9 mouse cellular contexts compared by ENCODE assay signal in genomic region chr4:91376317-91376910, GRCm38 (mm10). TPM values are rescaled to one million over a fixed set of nuclear protein-coding genes. Genes with fewer than 3 reads are reported as not detected.
A peak's percentile ranks its signal among the peaks of the same experiment; 100 is the strongest.
DNase-seq lines count a peak whose midpoint lies in the region; ATAC-seq lines count a peak whose summit lies in the region.
"Had no signal": no experiment of that assay in that cellular context is flagged by ENCODE, and none has a peak within 500 bp of the region (broad histone marks: within the 10 kb centered on the region; RNA-seq: fewer than 3 reads in every experiment).

No protein-coding gene starts in this region.

- WGBS in forebrain, embryonic 11.5 days = 0% methylated on average over 28 of the region's 28 CpGs
- under 1% methylated on average over 28 of the region's 28 CpGs for WGBS in heart, embryonic 13.5 days
- under 1% methylated on average over 28 of the region's 28 CpGs for WGBS in kidney, embryonic 15.5 days
- under 1% methylated on average over 28 of the region's 28 CpGs for WGBS in limb, embryonic 13.5 days
- WGBS in midbrain, embryonic 14.5 days = under 1% methylated on average over 28 of the region's 28 CpGs
- under 1% methylated on average over 28 of the region's 28 CpGs for WGBS in stomach, embryonic 16.5 days

- peak; percentile 93 for ATAC-seq in forebrain, embryonic 11.5 days (replicated peaks; ENCODE audit: low FRiP score)
- ATAC-seq in heart, embryonic 13.5 days (ENCODE audit: extremely low read depth, insufficient number of reproducible peaks, low FRiP score, low TSS enrichment) = peak; percentile 84
- ATAC-seq in kidney, embryonic 15.5 days (replicated peaks; ENCODE audit: low FRiP score) = peak; percentile 97
- peak; percentile 98 for ATAC-seq in limb, embryonic 13.5 days (ENCODE audit: low FRiP score, low read depth)
- peak; percentile 92 for ATAC-seq in midbrain, embryonic 14.5 days (ENCODE audit: low FRiP score, low TSS enrichment)
- peak; percentile 96 for ATAC-seq in stomach, embryonic 16.5 days (ENCODE audit: insufficient read depth, low FRiP score)

- peak overlapping the region; percentile 51; the same call in 1 of the 2 replicates for H3K27ac ChIP-seq in forebrain, embryonic 11.5 days (ENCODE audit: low read depth, low read length)
- no peak overlapping the region for H3K27ac ChIP-seq in heart, embryonic 13.5 days (replicated peaks)
- no peak overlapping the region for H3K27ac ChIP-seq in kidney, embryonic 15.5 days
- H3K27ac ChIP-seq in limb, embryonic 13.5 days = no peak overlapping the region
- H3K27ac ChIP-seq in midbrain, embryonic 14.5 days (replicated peaks; ENCODE audit: low read depth, low read length) = peak overlapping the region; percentile 94
- H3K27ac ChIP-seq in stomach, embryonic 16.5 days (ENCODE audit: low read length) = no peak overlapping the region

- H3K4me1 ChIP-seq in forebrain, embryonic 11.5 days (replicated peaks; ENCODE audit: control insufficient read depth, insufficient read depth, low read length) = peaks cover 6% of the 10 kb centered on the region; the same call in 1 of the 2 replicates
- peaks cover 29% of the 10 kb centered on the region for H3K4me1 ChIP-seq in heart, embryonic 13.5 days
- H3K4me1 ChIP-seq in kidney, embryonic 15.5 days = peaks cover 32% of the 10 kb centered on the region
- peaks cover 22% of the 10 kb centered on the region for H3K4me1 ChIP-seq in limb, embryonic 13.5 days
- peaks cover 33% of the 10 kb centered on the region for H3K4me1 ChIP-seq in midbrain, embryonic 14.5 days (ENCODE audit: control insufficient read depth, insufficient read depth, low read length)
- peaks cover 8% of the 10 kb centered on the region for H3K4me1 ChIP-seq in stomach, embryonic 16.5 days (ENCODE audit: control insufficient read depth, insufficient read depth, low read length)

- H3K9ac ChIP-seq in forebrain, embryonic 11.5 days (ENCODE audit: low read length) = peak overlapping the region; percentile 76
- peak overlapping the region; percentile 47 for H3K9ac ChIP-seq in heart, embryonic 13.5 days
- no peak overlapping the region; the same call in 1 of the 2 replicates for H3K9ac ChIP-seq in kidney, embryonic 15.5 days
- H3K9ac ChIP-seq in limb, embryonic 13.5 days = 0 out of 2 replicates have a peak overlapping the region, but pooled peaks have one; percentile 46
- H3K9ac ChIP-seq in midbrain, embryonic 14.5 days (replicated peaks; ENCODE audit: low read length) = peak overlapping the region; percentile 94
- H3K9ac ChIP-seq in stomach, embryonic 16.5 days (ENCODE audit: low read length) = no peak overlapping the region; the same call in 1 of the 2 replicates

- H3K4me2 ChIP-seq in forebrain, embryonic 11.5 days (ENCODE audit: low read depth, low read length, severe bottlenecking) = peak overlapping the region; percentile 88
- peak overlapping the region; percentile 87 for H3K4me2 ChIP-seq in heart, embryonic 13.5 days
- H3K4me2 ChIP-seq in kidney, embryonic 15.5 days = peak overlapping the region; percentile 78
- peak overlapping the region; percentile 69 for H3K4me2 ChIP-seq in limb, embryonic 13.5 days (replicated peaks)
- peak overlapping the region; percentile 95 for H3K4me2 ChIP-seq in midbrain, embryonic 14.5 days (ENCODE audit: low read length)
- H3K4me2 ChIP-seq in stomach, embryonic 16.5 days (ENCODE audit: low read depth, low read length) = peak overlapping the region; percentile 64

- peaks cover 23% of the 10 kb centered on the region; the same call in 1 of the 2 replicates for H3K27me3 ChIP-seq in forebrain, embryonic 11.5 days (ENCODE audit: control insufficient read depth, insufficient read depth, low read length)
- peaks cover 72% of the 10 kb centered on the region for H3K27me3 ChIP-seq in heart, embryonic 13.5 days (replicated peaks)
- H3K27me3 ChIP-seq in kidney, embryonic 15.5 days = peaks cover 68% of the 10 kb centered on the region
- H3K27me3 ChIP-seq in limb, embryonic 13.5 days = peaks cover 62% of the 10 kb centered on the region
- H3K27me3 ChIP-seq in midbrain, embryonic 14.5 days (ENCODE audit: control insufficient read depth, insufficient read depth, low read length) = no peaks in the 10 kb centered on the region
- H3K27me3 ChIP-seq in stomach, embryonic 16.5 days (ENCODE audit: control insufficient read depth, insufficient read depth, low read length) = peaks cover 49% of the 10 kb centered on the region

- H3K4me3 ChIP-seq in forebrain, embryonic 11.5 days (ENCODE audit: low read depth, low read length) = peak overlapping the region; percentile 47
- H3K4me3 ChIP-seq in heart, embryonic 13.5 days = peak overlapping the region; percentile 59
- peak overlapping the region; percentile 51 for H3K4me3 ChIP-seq in kidney, embryonic 15.5 days (replicated peaks)
- peak overlapping the region; percentile 50 for H3K4me3 ChIP-seq in limb, embryonic 13.5 days
- peak overlapping the region; percentile 81 for H3K4me3 ChIP-seq in midbrain, embryonic 14.5 days (replicated peaks; ENCODE audit: low read depth, low read length)
- H3K4me3 ChIP-seq in stomach, embryonic 16.5 days (replicated peaks; ENCODE audit: low read length) = peak overlapping the region; percentile 53

- DNase-seq in CD4-positive, CD25-positive, alpha-beta regulatory T cell, adult 2 months (ENCODE audit: low read depth, low spot score) = peak; percentile 35
- DNase-seq in c-Kit-positive CD71-positive TER-119-negative erythroid progenitor cells, embryonic 14.5 days (ENCODE audit: low read depth) = peak; percentile 48
- DNase-seq in forebrain, embryonic 11.5 days (ENCODE audit: low spot score) = peak; percentile 97
- peak; percentile 99 for DNase-seq in midbrain, embryonic 14.5 days

- H3K9me3 ChIP-seq in forebrain, embryonic 11.5 days (ENCODE audit: control insufficient read depth, low read length) = no peaks in the 10 kb centered on the region
- H3K9me3 ChIP-seq in heart, embryonic 13.5 days = no peaks in the 10 kb centered on the region
- no peaks in the 10 kb centered on the region for H3K9me3 ChIP-seq in kidney, embryonic 15.5 days (replicated peaks)
- no peaks in the 10 kb centered on the region for H3K9me3 ChIP-seq in limb, embryonic 13.5 days
- H3K9me3 ChIP-seq in midbrain, embryonic 14.5 days (ENCODE audit: control insufficient read depth, low read length) = no peaks in the 10 kb centered on the region
- H3K9me3 ChIP-seq in stomach, embryonic 16.5 days (replicated peaks; ENCODE audit: control insufficient read depth, low read length) = no peaks in the 10 kb centered on the region

- H3K36me3 ChIP-seq in forebrain, embryonic 11.5 days (ENCODE audit: control insufficient read depth, insufficient read depth, low read length) = no peaks in the 10 kb centered on the region
- H3K36me3 ChIP-seq in heart, embryonic 13.5 days = no peaks in the 10 kb centered on the region
- no peaks in the 10 kb centered on the region for H3K36me3 ChIP-seq in kidney, embryonic 15.5 days
- no peaks in the 10 kb centered on the region for H3K36me3 ChIP-seq in limb, embryonic 13.5 days
- H3K36me3 ChIP-seq in midbrain, embryonic 14.5 days (ENCODE audit: control insufficient read depth, insufficient read depth, low read length) = no peaks in the 10 kb centered on the region
- H3K36me3 ChIP-seq in stomach, embryonic 16.5 days (ENCODE audit: control insufficient read depth, insufficient read depth, low read length) = no peaks in the 10 kb centered on the region
- H3K36me3 ChIP-seq: G1E had no signal

RNA-seq across cellular contexts. Expression of gene Elavl2, which starts 24.2 kb away (rescaled TPM):
- polyA plus RNA-seq in forebrain, embryonic 11.5 days (2014; fragmentation: Nextera tagmentation; extraction: Ambion mirVana) = 76.1 and 87.1 TPM in 2 replicates
- polyA plus RNA-seq in heart, embryonic 13.5 days (2015; fragmentation: Nextera tagmentation; extraction: Ambion mirVana) = 1.8 and 1.9 TPM in 2 replicates
- polyA plus RNA-seq in kidney, embryonic 15.5 days (2015; fragmentation: Nextera tagmentation; extraction: Ambion mirVana) = 3.1 and 6.6 TPM in 2 replicates
- 3.4 and 3.9 TPM in 2 replicates for polyA plus RNA-seq in limb, embryonic 13.5 days (2015; fragmentation: Nextera tagmentation; extraction: Ambion mirVana)
- polyA plus RNA-seq in midbrain, embryonic 14.5 days (2014; fragmentation: Nextera tagmentation; extraction: Ambion mirVana) = 136 and 171 TPM in 2 replicates
- 5.2 and 5.5 TPM in 2 replicates for polyA plus RNA-seq in stomach, embryonic 16.5 days (2015; fragmentation: Nextera tagmentation; extraction: Ambion mirVana)
- polyA plus RNA-seq: G1E had no signal

Comparison
In these comparisons a context has a peak if more than half of its experiments do, and no peak if none do; other contexts are left out.
1. DNase-seq: peak in every context shown above with its lines; median percentile 99 in midbrain, embryonic 14.5 days; 97 in forebrain, embryonic 11.5 days; 48 in c-Kit-positive CD71-positive TER-119-negative erythroid progenitor cells, embryonic 14.5 days; 35 in CD4-positive, CD25-positive, alpha-beta regulatory T cell, adult 2 months.
2. H3K27ac ChIP-seq: peak in forebrain, embryonic 11.5 days (single experiment) and midbrain, embryonic 14.5 days (single experiment); none in heart, embryonic 13.5 days (single experiment), kidney, embryonic 15.5 days (single experiment), limb, embryonic 13.5 days (single experiment) and stomach, embryonic 16.5 days (single experiment).
3. H3K9ac ChIP-seq: peak in forebrain, embryonic 11.5 days (single experiment), heart, embryonic 13.5 days (single experiment), limb, embryonic 13.5 days (single experiment) and midbrain, embryonic 14.5 days (single experiment); none in kidney, embryonic 15.5 days (single experiment) and stomach, embryonic 16.5 days (single experiment).
4. RNA of gene Elavl2, which starts 24.2 kb away (polyA plus RNA-seq): 136 to 171 TPM in midbrain, embryonic 14.5 days and 76.1 to 87.1 TPM in forebrain, embryonic 11.5 days; 3.1 to 6.6 TPM in kidney, embryonic 15.5 days, 5.2 to 5.5 TPM in stomach, embryonic 16.5 days, 3.4 to 3.9 TPM in limb, embryonic 13.5 days and 1.8 to 1.9 TPM in heart, embryonic 13.5 days; every median in the first group is over 10 times any median in the second.
5. Peak in every context shown above with its lines, with median percentiles within 50 percentile points of each other: ATAC-seq, H3K4me2 ChIP-seq and H3K4me3 ChIP-seq.